Mouse (Mus musculus) heart, adult 2 months (tissue): ENCODE data around the gene Sympk. TPM values are rescaled to one million over a fixed set of nuclear protein-coding genes. Genes with fewer than 3 reads are reported as not detected.
A peak's percentile ranks its signal among the peaks of the same experiment; 100 is the strongest.

Experiments
- DNase-seq, 2 experiments: peaks; one replicate each; pipeline ENCODE4 v3.0.0; 2021
- H3K27ac ChIP-seq: fragments of 200-600 bp; 2 replicates; pipeline ENCODE4 v1.8.1; 2022
- H3K27me3 ChIP-seq: fragments of 200-500 bp; 2 replicates; pipeline ENCODE4 v1.6.1; 2012; ENCODE audit warnings: mild to moderate bottlenecking, low read length, inconsistent platforms, mixed read lengths; ENCODE audit not compliant: control insufficient read depth, insufficient read depth
- H3K36me3 ChIP-seq: fragments of 200-500 bp; 2 replicates; pipeline ENCODE4 v1.6.1; 2012; ENCODE audit warnings: low read length, inconsistent platforms; ENCODE audit not compliant: control insufficient read depth, insufficient read depth
- H3K4me1 ChIP-seq: fragments of 200-500 bp; 2 replicates; pipeline ENCODE4 v1.6.1; 2011; ENCODE audit warnings: low read length; ENCODE audit not compliant: control insufficient read depth, insufficient read depth
- H3K4me3 ChIP-seq: fragments of 200-600 bp; 2 replicates; pipeline ENCODE4 v1.8.1; 2022
- H3K79me2 ChIP-seq: fragments of 200-500 bp; replicated peaks from 2 replicates; pipeline ENCODE4 v1.6.1; 2012; ENCODE audit warnings: mild to moderate bottlenecking, inconsistent platforms, low read length, moderate library complexity, mixed read lengths; ENCODE audit not compliant: control insufficient read depth, insufficient read depth
- H3K9ac ChIP-seq: fragments of 200-500 bp; 2 replicates; pipeline ENCODE4 v1.6.1; 2012; ENCODE audit warnings: low read depth, mild to moderate bottlenecking, control low read depth, inconsistent platforms, low read length, mixed read lengths
- CTCF ChIP-seq: fragments of 200-600 bp; IDR thresholded peaks from 2 replicates; pipeline ENCODE4 v1.8.1; 2022; ENCODE audit warnings: antibody characterized with exemption, mild to moderate bottlenecking, moderate library complexity
- EP300 ChIP-seq: fragments of 200-500 bp; IDR thresholded peaks from 2 replicates; pipeline ENCODE4 v1.6.1; 2011; ENCODE audit warnings: low read depth, low read length, control low read depth; ENCODE audit not compliant: insufficient read depth
- POLR2A ChIP-seq: fragments of 200-500 bp; IDR thresholded peaks from 2 replicates; pipeline ENCODE4 v1.6.1; 2011; ENCODE audit warnings: mild to moderate bottlenecking, low read depth, low read length, control low read depth; ENCODE audit not compliant: insufficient read depth
- WGBS: fragments of 180-500 bp; shearing (Covaris S2); methylation state at CpG from one replicate; pipeline ENCODE4 v1.1.7; 2018; 5-methylcytosine and 5-hydroxymethylcytosine counted together
- intact Hi-C: fragments of 180-260 bp; cut with DNase I; formaldehyde crosslinking; loops from one replicate; pipeline ENCODE4 v1.15.1; 2025
- polyA plus RNA-seq: library from polyadenylated mRNA; depleted of rRNA; stranded (reverse); fragments of >200 nt; gene quantifications from 2 replicates; pipeline ENCODE4 v1.2.3, GENCODE M21; 2012
- total RNA-seq, 2 experiments: library from RNA; stranded (reverse); gene quantifications; 2 replicates each; pipeline ENCODE4 v1.2.3; 2021

The Sympk gene
- total and polyA plus RNA-seq, 3 experiments, result 61.3 to 99.4 (median 93.2) TPM

DNA sequence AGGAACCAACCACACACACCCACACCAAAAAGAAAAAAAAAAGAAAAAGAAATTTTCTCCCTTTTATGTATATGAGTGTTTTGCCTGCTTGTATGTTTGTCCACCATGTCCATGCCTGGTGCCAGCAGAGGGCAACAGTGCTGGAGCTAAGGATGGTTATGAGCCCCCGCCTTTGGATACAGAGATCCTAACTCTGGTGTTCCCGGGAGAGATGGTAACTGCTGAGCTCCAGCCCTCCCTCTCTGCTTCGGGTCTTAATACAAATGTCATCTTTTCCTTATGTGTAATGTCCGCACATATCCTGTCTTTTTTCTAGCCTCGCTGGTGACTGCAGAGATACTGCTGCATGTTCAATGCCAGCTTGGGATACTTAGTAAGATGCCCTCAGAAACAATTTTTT is 34.2 kb upstream of the Sympk start:
- Histone ChIP-seq H3K27me3 (no peaks in the 10 kb centered on the region; the same call in 1 of the 2 replicates), H3K4me1 (no peaks in the 10 kb centered on the region), H3K79me2 (no peaks in the 10 kb centered on the region), H3K4me3 (no peak overlapping the region; the same call in 1 of the 2 replicates), H3K27ac (no peak overlapping the region), H3K36me3 (no peaks in the 10 kb centered on the region), H3K9ac (no peak overlapping the region)
- intact Hi-C loops, result loop anchor here (5.0 kb wide), 1 partner anchor 93 kb away; no protein-coding TSS in a partner anchor
- no peak for DNase-seq
- TF ChIP-seq CTCF (peak; percentile 40), EP300 (no peak)
- WGBS, result 15% methylated on average over 5 of the region's 5 CpGs

DNA sequence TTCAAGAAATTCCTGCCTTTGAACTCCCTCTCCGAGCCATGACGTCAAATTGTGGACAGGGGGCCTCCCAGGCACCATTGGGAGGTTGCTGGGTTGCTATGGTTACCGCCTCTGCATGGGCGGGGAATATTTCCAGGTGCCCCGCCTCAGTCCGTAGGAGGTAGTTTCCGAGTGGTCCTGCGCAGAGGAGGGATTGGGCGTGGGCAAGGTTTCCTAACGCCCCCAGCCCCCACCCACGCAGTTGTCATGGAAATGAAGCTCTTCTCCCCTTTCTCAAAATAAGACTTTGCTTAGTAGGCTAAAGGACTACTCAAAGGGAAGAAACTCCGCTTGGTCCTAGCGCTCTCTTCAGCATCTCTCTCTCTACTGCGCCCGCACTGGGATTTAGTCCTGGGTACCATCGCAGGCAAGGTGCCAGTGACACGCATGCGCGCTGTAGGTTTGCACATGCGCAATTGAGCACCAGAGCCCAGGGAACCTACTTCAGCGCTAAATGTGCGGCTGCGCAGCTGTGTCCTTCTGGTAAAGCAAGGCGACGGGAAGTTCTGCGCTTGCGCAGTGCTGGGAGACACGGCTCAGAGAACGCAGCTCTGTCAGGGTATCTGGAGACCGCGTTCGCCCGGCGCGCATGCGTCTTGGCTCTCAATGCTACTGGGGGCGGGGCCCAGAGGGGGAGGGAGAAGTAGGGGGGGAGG is 33.4 kb upstream of the Sympk start, which contains the start of gene Mypop:
Mypop (plus strand) TSS at position 645 of the 695 bp plus-strand sequence.
- WGBS, result under 1% methylated on average over 37 of the region's 37 CpGs
- Histone ChIP-seq H3K27me3 (no peaks in the 10 kb centered on the region; the same call in 1 of the 2 replicates), H3K79me2 (no peaks in the 10 kb centered on the region), H3K27ac (peak within 1 kb of the TSS; percentile 57), H3K4me1 (no peaks in the 10 kb centered on the region), H3K4me3 (peak within 1 kb of the TSS; percentile 64), H3K36me3 (no peaks in the 10 kb centered on the region), H3K9ac (peak within 1 kb of the TSS; percentile 63)
- intact Hi-C loops, result loop anchor here (5.0 kb wide), 1 partner anchor 93 kb away; no protein-coding TSS in a partner anchor
- TF ChIP-seq EP300 (no peak), POLR2A (peak; percentile 82), CTCF (no peak)
- DNase-seq, result peak; percentile 98 to 100

DNA sequence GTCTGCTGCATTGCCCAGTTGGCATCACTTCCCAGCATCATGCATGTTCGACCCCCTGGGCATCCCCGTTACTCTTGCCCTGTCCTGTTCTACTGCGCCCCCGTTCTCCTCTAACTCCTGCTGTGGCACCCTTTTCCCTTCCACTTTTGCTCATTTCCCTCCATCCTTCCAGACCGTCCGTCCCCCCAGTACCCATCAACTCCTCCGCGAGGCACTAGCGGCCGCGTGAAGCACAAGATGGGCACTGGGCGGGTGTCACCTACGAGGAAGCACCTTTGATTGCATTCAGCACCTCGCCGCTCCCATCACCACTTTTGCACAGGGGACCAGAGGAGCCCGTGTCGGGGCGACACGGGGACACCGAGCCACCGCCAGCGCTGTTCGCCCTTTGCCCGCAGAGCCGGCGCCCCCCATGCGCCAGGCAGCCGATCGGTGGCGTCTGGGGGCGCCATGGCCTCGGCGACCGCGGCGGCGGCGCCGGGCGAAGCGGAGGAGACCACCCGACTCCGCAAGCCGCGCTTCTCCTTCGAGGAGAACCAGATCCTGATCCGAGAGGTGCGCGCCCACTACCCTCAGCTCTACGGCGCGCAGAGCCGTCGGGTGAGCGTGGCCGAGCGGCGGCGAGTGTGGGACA is 32.4 kb upstream of the Sympk start:
- Histone ChIP-seq H3K36me3 (no peaks in the 10 kb centered on the region), H3K4me3 (peak overlapping the region; percentile 64), H3K27me3 (no peaks in the 10 kb centered on the region; the same call in 1 of the 2 replicates), H3K27ac (peak overlapping the region; percentile 5), H3K9ac (peak overlapping the region; percentile 63), H3K4me1 (no peaks in the 10 kb centered on the region), H3K79me2 (no peaks in the 10 kb centered on the region)
- WGBS, result 1% methylated on average over 59 of the region's 59 CpGs
- DNase-seq, result peak; percentile 39 to 60
- 0 out of 2 replicates have a peak, but pooled peaks have one; percentile 7 for TF ChIP-seq POLR2A
- TF ChIP-seq EP300, result no peak
- intact Hi-C loops, result loop anchor here (5.0 kb wide), 1 partner anchor 94 kb away; no protein-coding TSS in a partner anchor

DNA sequence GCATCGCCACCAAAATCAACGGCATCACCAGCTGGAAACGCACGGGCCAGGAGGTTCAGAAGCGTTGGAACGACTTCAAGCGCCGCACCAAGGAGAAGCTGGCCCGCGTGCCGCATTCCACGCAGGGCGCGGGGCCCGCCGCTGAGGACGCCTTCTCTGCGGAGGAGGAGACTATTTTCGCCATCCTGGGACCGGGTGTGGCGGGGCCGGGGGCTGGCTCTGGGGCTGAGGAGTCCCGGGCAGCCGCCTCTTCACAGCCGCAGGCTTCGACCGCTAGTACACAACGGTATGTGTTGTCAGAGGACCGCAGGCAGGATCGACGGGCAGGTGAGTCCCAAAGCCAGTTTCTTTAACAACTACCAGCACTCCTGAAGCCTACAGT is 31.9 kb upstream of the Sympk start:
- TF ChIP-seq EP300 (no peak), CTCF (no peak), POLR2A (no peak)
- peak overlapping the region; percentile 63 for H3K9ac ChIP-seq
- H3K4me1 ChIP-seq, result no peaks in the 10 kb centered on the region
- H3K27me3 ChIP-seq, result no peaks in the 10 kb centered on the region; the same call in 1 of the 2 replicates
- no peaks in the 10 kb centered on the region for H3K36me3 ChIP-seq
- H3K79me2 ChIP-seq, result no peaks in the 10 kb centered on the region
- peak overlapping the region; percentile 5 for H3K27ac ChIP-seq
- intact Hi-C loops, result loop anchor here (5.0 kb wide), 1 partner anchor 95 kb away; no protein-coding TSS in a partner anchor
- peak in 1 of 2 experiments; percentile 59 for DNase-seq
- peak overlapping the region; percentile 64 for H3K4me3 ChIP-seq
- 5% methylated on average over 31 of the region's 31 CpGs for WGBS

DNA sequence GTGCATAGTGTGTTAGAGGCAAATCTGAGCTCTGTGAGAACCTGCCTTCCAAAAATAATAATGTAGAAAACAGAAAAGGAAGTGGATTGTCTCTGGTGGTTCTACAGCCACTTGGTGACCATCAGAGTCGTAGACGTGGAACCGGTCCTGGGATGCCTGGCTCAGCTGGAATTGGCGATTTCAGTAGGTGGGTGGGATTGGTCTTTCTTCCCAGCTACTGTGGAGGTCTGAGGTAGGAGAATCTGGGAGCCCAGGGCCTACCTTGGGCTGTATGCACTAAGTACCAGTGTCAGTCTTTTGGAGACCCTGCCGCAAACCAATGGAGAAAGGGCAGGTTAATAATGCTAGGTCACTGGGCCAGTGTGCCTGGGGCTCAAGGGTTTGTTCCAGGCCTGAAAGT is 31.1 kb upstream of the Sympk start:
- H3K9ac ChIP-seq, result no peak overlapping the region
- no peaks in the 10 kb centered on the region for H3K36me3 ChIP-seq
- no peaks in the 10 kb centered on the region for H3K4me1 ChIP-seq
- intact Hi-C loops, result loop anchor here (5.0 kb wide), 1 partner anchor 96 kb away; no protein-coding TSS in a partner anchor
- DNase-seq, result no peak
- TF ChIP-seq EP300 (no peak), POLR2A (no peak), CTCF (no peak)
- no peaks in the 10 kb centered on the region for H3K27me3 ChIP-seq
- H3K79me2 ChIP-seq, result no peaks in the 10 kb centered on the region
- H3K27ac ChIP-seq, result no peak overlapping the region
- 74% methylated on average over 5 of the region's 5 CpGs for WGBS
- no peak overlapping the region for H3K4me3 ChIP-seq
